Mouse (Mus musculus): ENCODE results near the gene Wnt7b. TPM values are rescaled to one million over a fixed set of nuclear protein-coding genes. Genes with fewer than 3 reads are reported as not detected.

Gene Wnt7b
- polyA plus RNA-seq, 1 experiment from 2014 or later = 1.3 TPM

DNA sequence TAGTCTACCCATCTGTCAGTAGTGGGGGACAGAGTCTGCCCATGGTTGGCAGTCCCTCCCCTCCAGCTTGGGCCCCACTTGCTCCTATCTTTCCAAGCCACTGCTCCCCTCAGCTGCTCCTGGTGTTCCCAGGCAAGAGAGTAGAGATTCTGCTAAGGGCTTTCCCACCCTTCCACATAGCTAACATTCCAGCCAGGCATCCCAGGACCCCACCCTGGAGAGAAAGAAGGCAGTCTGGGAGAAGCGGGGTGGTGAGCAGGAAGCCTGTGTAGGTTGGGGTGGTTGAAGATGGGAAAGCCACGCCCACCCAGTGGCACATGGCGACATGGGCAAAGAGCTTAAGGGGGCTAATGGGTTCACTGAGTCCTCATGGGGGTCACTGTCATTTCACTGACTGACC lies 13.9 kb downstream of the Wnt7b start:
- no peak overlapping the region for H3K27ac ChIP-seq (ENCODE audit: poor library complexity, severe bottlenecking)
- WGBS = 66% methylated on average over 3 of the region's 3 CpGs
- no peaks in the 10 kb centered on the region for H3K9me3 ChIP-seq (replicated peaks)
- no peaks in the 10 kb centered on the region for H3K36me3 ChIP-seq
- ATAC-seq (ENCODE audit: insufficient number of reproducible peaks, low FRiP score) = no peak
- no peak overlapping the region for H3K4me2 ChIP-seq
- peaks cover 49% of the 10 kb centered on the region for H3K27me3 ChIP-seq (replicated peaks)
- H3K4me3 ChIP-seq = no peak overlapping the region
- 0 out of 2 replicates have a peak, but pooled peaks cover 12% of the 10 kb centered on the region for H3K4me1 ChIP-seq (replicated peaks)
- H3K9ac ChIP-seq = no peak overlapping the region

- H3K4me3 ChIP-seq = no peak overlapping the region
- H3K27ac ChIP-seq (ENCODE audit: poor library complexity, severe bottlenecking) = no peak overlapping the region
- no peak overlapping the region for H3K4me2 ChIP-seq
- peaks cover 34% of the 10 kb centered on the region for H3K27me3 ChIP-seq (replicated peaks)
- 0 out of 2 replicates have a peak, but pooled peaks cover 12% of the 10 kb centered on the region for H3K4me1 ChIP-seq (replicated peaks)
- 89% methylated on average over 5 of the region's 5 CpGs for WGBS
- H3K9me3 ChIP-seq (replicated peaks) = peaks cover 7% of the 10 kb centered on the region
- no peak overlapping the region for H3K9ac ChIP-seq
- ATAC-seq (ENCODE audit: insufficient number of reproducible peaks, low FRiP score) = no peak
- H3K36me3 ChIP-seq = no peaks in the 10 kb centered on the region
Measured at GRCm38 (mm10) chr15:85564966-85565365, 17.3 kb downstream of the Wnt7b start.

GRCm38 (mm10) chr15:85564034-85564769 lies 18.1 kb downstream of the Wnt7b start:
- Histone ChIP-seq H3K9ac (no peak overlapping the region), H3K4me2 (no peak overlapping the region), H3K27me3 (replicated peaks) (peaks cover 34% of the 10 kb centered on the region), H3K9me3 (replicated peaks) (peaks cover 7% of the 10 kb centered on the region), H3K36me3 (no peaks in the 10 kb centered on the region), H3K4me3 (no peak overlapping the region), H3K27ac (ENCODE audit: poor library complexity, severe bottlenecking) (no peak overlapping the region), H3K4me1 (replicated peaks) (0 out of 2 replicates have a peak, but pooled peaks cover 12% of the 10 kb centered on the region)
- ATAC-seq (ENCODE audit: insufficient number of reproducible peaks, low FRiP score) = no peak
- WGBS = 73% methylated on average over 13 of the region's 13 CpGs

DNA sequence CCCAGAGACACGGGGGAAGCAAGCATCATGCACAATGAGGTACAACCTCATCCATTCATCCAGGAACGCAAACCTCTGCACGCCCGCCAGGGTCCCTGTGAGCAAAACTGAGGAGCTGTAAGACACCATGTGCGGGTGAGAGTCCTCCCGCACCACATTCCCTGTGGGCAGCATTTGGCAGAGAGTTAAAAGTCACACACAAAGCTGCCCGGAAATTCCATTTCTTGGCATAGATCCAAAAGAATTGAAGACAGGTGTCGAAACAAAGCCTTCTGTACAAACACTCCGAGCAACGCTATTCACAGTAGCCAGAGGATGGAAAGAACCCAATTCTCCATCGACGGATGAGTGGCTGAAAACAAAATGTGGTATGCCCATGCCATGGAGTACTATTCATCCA lies 20.3 kb downstream of the Wnt7b start:
- 83% methylated on average over 12 of the region's 12 CpGs for WGBS
- Histone ChIP-seq H3K4me1 (replicated peaks) (0 out of 2 replicates have a peak, but pooled peaks cover 6% of the 10 kb centered on the region), H3K27ac (ENCODE audit: poor library complexity, severe bottlenecking) (no peak overlapping the region), H3K27me3 (replicated peaks) (peaks cover 37% of the 10 kb centered on the region), H3K4me3 (no peak overlapping the region), H3K9me3 (replicated peaks) (peaks cover 7% of the 10 kb centered on the region), H3K4me2 (no peak overlapping the region), H3K9ac (no peak overlapping the region), H3K36me3 (no peaks in the 10 kb centered on the region)
- ATAC-seq (ENCODE audit: insufficient number of reproducible peaks, low FRiP score) = no peak

DNA sequence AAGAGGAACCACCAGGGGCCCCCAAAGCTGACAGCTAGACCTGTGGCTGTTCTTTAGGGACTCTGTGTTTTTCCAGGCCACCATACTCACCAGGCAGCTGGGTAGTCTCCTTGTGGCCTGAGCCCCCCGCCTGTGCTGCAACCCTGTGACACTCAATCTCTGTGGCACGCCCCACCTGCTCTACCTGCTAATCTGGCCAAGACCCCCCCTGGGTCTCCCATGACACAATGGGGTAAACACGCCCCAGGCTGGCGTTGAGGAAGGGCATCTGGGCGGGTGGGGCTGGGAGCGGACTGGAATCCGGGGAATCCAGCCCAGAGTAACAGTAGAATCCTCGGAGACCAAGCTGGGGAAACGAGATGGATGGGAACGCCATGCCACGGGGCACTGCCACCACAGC lies 21.4 kb downstream of the Wnt7b start:
- H3K4me3 ChIP-seq = no peak overlapping the region
- WGBS = 68% methylated on average over 11 of the region's 11 CpGs
- H3K27me3 ChIP-seq (replicated peaks) = peaks cover 42% of the 10 kb centered on the region
- no peak for ATAC-seq (ENCODE audit: insufficient number of reproducible peaks, low FRiP score)
- no peak overlapping the region for H3K27ac ChIP-seq (ENCODE audit: poor library complexity, severe bottlenecking)
- no peaks in the 10 kb centered on the region for H3K36me3 ChIP-seq
- H3K4me1 ChIP-seq (replicated peaks) = no peaks in the 10 kb centered on the region
- H3K4me2 ChIP-seq = no peak overlapping the region
- peaks cover 7% of the 10 kb centered on the region for H3K9me3 ChIP-seq (replicated peaks)
- no peak overlapping the region for H3K9ac ChIP-seq

DNA sequence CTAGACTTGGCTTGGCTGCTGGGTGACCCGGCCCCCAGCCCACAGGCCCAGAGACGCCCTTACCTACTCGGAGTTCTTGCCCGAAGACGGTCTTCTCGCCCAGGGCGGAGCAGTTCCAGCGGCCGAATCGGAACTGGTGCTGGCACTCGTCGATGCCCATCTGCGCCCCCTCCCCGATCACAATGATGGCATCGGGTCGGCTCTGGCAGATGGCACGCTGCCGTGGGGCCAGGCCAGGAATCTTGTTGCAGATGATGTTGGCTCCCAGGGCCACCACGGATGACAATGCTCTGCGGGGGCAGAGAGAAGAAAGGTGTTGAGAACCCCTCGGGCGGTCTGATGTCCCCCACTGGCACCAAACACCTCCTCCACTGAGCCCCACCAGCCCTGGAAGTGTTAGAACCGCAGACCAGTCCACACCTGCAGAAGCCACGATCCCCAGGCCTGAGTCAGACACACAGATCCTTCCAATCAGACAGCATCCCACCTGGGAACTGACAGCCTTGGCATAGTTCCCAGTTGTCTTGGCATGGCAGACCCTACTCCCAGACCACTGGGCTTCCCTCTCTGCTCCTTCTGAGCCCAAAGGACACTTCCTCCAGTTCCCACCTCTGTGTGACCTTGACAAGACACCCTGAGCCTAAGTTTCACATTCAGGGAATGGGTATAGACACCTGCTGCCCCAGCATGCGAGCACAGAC lies 23.3 kb downstream of the Wnt7b start:
- no peak overlapping the region for H3K4me2 ChIP-seq
- no peaks in the 10 kb centered on the region for H3K4me1 ChIP-seq (replicated peaks)
- no peak overlapping the region for H3K4me3 ChIP-seq
- no peaks in the 10 kb centered on the region for H3K36me3 ChIP-seq
- WGBS = 87% methylated on average over 25 of the region's 25 CpGs
- no peak overlapping the region for H3K9ac ChIP-seq
- H3K27ac ChIP-seq (ENCODE audit: poor library complexity, severe bottlenecking) = no peak overlapping the region
- H3K27me3 ChIP-seq (replicated peaks) = peaks cover 55% of the 10 kb centered on the region
- ATAC-seq (ENCODE audit: insufficient number of reproducible peaks, low FRiP score) = no peak
- peaks cover 7% of the 10 kb centered on the region for H3K9me3 ChIP-seq (replicated peaks)

- Histone ChIP-seq H3K27ac (ENCODE audit: poor library complexity, severe bottlenecking) (no peak overlapping the region), H3K4me2 (no peak overlapping the region), H3K9me3 (replicated peaks) (no peaks in the 10 kb centered on the region), H3K27me3 (replicated peaks) (peaks cover 46% of the 10 kb centered on the region), H3K36me3 (no peaks in the 10 kb centered on the region), H3K4me3 (no peak overlapping the region), H3K9ac (no peak overlapping the region), H3K4me1 (replicated peaks) (no peaks in the 10 kb centered on the region)
- ATAC-seq (ENCODE audit: insufficient number of reproducible peaks, low FRiP score) = no peak
- 59% methylated on average over 10 of the region's 10 CpGs for WGBS
Measured at GRCm38 (mm10) chr15:85555799-85556198, 26.5 kb downstream of the Wnt7b start.

DNA sequence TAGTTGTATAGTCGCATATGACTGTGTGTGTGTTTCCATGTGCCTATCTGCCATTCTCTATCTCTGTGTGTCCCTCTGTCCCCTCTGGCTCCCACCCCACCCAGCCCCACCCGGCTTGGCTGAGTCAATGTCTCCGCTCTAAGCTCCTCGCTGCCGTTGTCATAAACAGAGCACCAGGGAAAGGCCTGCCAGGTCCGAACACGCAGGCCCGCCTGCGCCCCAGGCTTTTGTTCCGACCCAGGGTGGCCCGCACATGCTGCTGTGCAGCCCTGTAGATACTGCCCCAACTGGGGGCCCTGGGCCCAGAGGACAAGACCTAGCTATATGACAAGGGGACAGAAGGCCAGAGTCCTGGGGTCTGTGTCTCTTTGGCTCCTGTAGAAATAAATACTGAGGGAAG lies 28.9 kb downstream of the Wnt7b start:
- WGBS = 82% methylated on average over 11 of the region's 11 CpGs
- peaks cover 34% of the 10 kb centered on the region for H3K27me3 ChIP-seq (replicated peaks)
- no peak overlapping the region for H3K4me2 ChIP-seq
- no peak for ATAC-seq (ENCODE audit: insufficient number of reproducible peaks, low FRiP score)
- no peak overlapping the region for H3K9ac ChIP-seq
- peaks cover 7% of the 10 kb centered on the region for H3K4me1 ChIP-seq (replicated peaks)
- no peaks in the 10 kb centered on the region for H3K36me3 ChIP-seq
- H3K27ac ChIP-seq (ENCODE audit: poor library complexity, severe bottlenecking) = no peak overlapping the region
- no peaks in the 10 kb centered on the region for H3K9me3 ChIP-seq (replicated peaks)
- no peak overlapping the region for H3K4me3 ChIP-seq

DNA sequence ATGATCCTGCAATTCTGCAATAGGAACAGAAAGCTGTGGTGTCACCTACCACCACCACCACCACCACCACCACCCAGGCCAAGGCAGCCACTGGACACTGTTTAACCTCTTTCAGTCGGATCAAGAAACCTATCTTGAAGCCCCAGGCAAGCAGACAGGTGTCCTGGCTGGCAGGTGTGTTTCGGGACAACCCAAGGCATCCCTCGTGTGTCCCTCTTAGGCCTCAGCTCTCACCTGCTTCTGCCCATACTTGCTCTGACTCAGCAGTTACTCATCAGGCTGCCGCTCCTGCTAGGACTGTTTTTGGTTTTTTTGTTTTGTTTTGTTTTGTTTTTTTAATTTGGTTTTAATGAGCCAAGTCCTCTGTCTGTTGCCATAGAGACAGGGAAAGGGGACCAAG lies 35.8 kb downstream of the Wnt7b start:
- Histone ChIP-seq H3K4me1 (replicated peaks) (peaks cover 7% of the 10 kb centered on the region), H3K27me3 (replicated peaks) (peaks cover 15% of the 10 kb centered on the region; the same call in 1 of the 2 replicates), H3K36me3 (no peaks in the 10 kb centered on the region), H3K9ac (no peak overlapping the region), H3K27ac (ENCODE audit: poor library complexity, severe bottlenecking) (no peak overlapping the region), H3K4me3 (no peak overlapping the region), H3K4me2 (no peak overlapping the region), H3K9me3 (replicated peaks) (no peaks in the 10 kb centered on the region)
- no peak for ATAC-seq (ENCODE audit: insufficient number of reproducible peaks, low FRiP score)
- WGBS = 73% methylated on average over 4 of the region's 4 CpGs

GRCm38 (mm10) chr15:85545369-85545768 lies 36.9 kb downstream of the Wnt7b start:
- peaks cover 7% of the 10 kb centered on the region for H3K4me1 ChIP-seq (replicated peaks)
- no peak overlapping the region for H3K4me2 ChIP-seq
- no peak overlapping the region for H3K9ac ChIP-seq
- no peak overlapping the region for H3K27ac ChIP-seq (ENCODE audit: poor library complexity, severe bottlenecking)
- no peak overlapping the region for H3K4me3 ChIP-seq
- H3K27me3 ChIP-seq (replicated peaks) = peaks cover 20% of the 10 kb centered on the region
- H3K36me3 ChIP-seq = no peaks in the 10 kb centered on the region
- H3K9me3 ChIP-seq (replicated peaks) = no peaks in the 10 kb centered on the region
- ATAC-seq (ENCODE audit: insufficient number of reproducible peaks, low FRiP score) = no peak
- WGBS = 58% methylated on average over 5 of the region's 5 CpGs

GRCm38 (mm10) chr15:85538170-85538569 lies 44.1 kb downstream of the Wnt7b start:
- Histone ChIP-seq H3K4me3 (no peak overlapping the region), H3K36me3 (no peaks in the 10 kb centered on the region), H3K4me1 (replicated peaks) (0 out of 2 replicates have a peak, but pooled peaks cover 7% of the 10 kb centered on the region), H3K27me3 (replicated peaks) (peaks cover 60% of the 10 kb centered on the region), H3K9ac (no peak overlapping the region), H3K27ac (ENCODE audit: poor library complexity, severe bottlenecking) (no peak overlapping the region), H3K4me2 (no peak overlapping the region), H3K9me3 (replicated peaks) (no peaks in the 10 kb centered on the region)
- ATAC-seq (ENCODE audit: insufficient number of reproducible peaks, low FRiP score) = no peak
- WGBS = 56% methylated on average over 11 of the region's 11 CpGs

Measured in heart, embryonic 12.5 days (tissue).